Mouse (Mus musculus) spleen, adult 2 months (tissue): ENCODE data around the gene Acsbg1. TPM values are rescaled to one million over a fixed set of nuclear protein-coding genes. Genes with fewer than 3 reads are reported as not detected.

ENCODE experiments used
- DNase-seq, 2 experiments: peaks; one replicate each; pipeline versions ENCODE4 v3.0.0 to v3.0.0-alpha.2; 2012 to 2021; ENCODE audit warnings: low spot score in 2 of 2, low read depth in 1 of 2
- H3K27ac ChIP-seq: fragments of 200-500 bp; 2 replicates; pipeline ENCODE4 v1.5.1; 2012; ENCODE audit warnings: low read length, inconsistent platforms; ENCODE audit not compliant: insufficient read depth
- H3K27me3 ChIP-seq: fragments of 200-500 bp; 2 replicates; pipeline ENCODE4 v1.6.1; 2012; ENCODE audit warnings: mild to moderate bottlenecking, moderate library complexity, low read length, inconsistent platforms; ENCODE audit not compliant: control insufficient read depth, insufficient read depth
- H3K36me3 ChIP-seq: fragments of 200-500 bp; 2 replicates; pipeline ENCODE4 v1.6.1; 2012; ENCODE audit warnings: mild to moderate bottlenecking, low read length, inconsistent platforms; ENCODE audit not compliant: control insufficient read depth, insufficient read depth
- H3K4me1 ChIP-seq: fragments of 200-500 bp; 2 replicates; pipeline ENCODE4 v1.6.1; 2011; ENCODE audit warnings: inconsistent platforms; ENCODE audit not compliant: control insufficient read depth, insufficient read depth, insufficient read length
- H3K4me3 ChIP-seq: fragments of 200-500 bp; 2 replicates; pipeline ENCODE4 v1.5.1; 2011; ENCODE audit warnings: mild to moderate bottlenecking, inconsistent platforms; ENCODE audit not compliant: insufficient read depth, insufficient read length; ENCODE audit errors: extremely low read depth
- CTCF ChIP-seq: fragments of 200-500 bp; IDR thresholded peaks from 2 replicates; pipeline ENCODE4 v1.5.1; 2011; ENCODE audit warnings: mild to moderate bottlenecking, inconsistent platforms; ENCODE audit not compliant: insufficient read depth, insufficient read length, insufficient replicate concordance; ENCODE audit errors: extremely low read depth
- POLR2A ChIP-seq: fragments of 200-500 bp; IDR thresholded peaks from 2 replicates; pipeline ENCODE4 v1.6.1; 2011; ENCODE audit warnings: low read depth, low read length, inconsistent platforms
- WGBS: fragments of 180-500 bp; shearing (Covaris S2); methylation state at CpG from one replicate; pipeline ENCODE4 v1.1.7; 2018; 5-methylcytosine and 5-hydroxymethylcytosine counted together
- polyA plus RNA-seq: library from polyadenylated mRNA; depleted of rRNA; stranded (reverse); fragments of >200 nt; gene quantifications from 2 replicates; pipeline ENCODE4 v1.2.3, GENCODE M21; 2012

The Acsbg1 gene
- polyA plus RNA-seq, 1 experiment = 3.2 TPM

- H3K27me3 ChIP-seq = no peaks in the 10 kb centered on the region
Measured at GRCm38 (mm10) chr9:54641548-54641947, 20.1 kb downstream of the Acsbg1 start.

GRCm38 (mm10) chr9:54639192-54639591 lies 22.5 kb downstream of the Acsbg1 start:
- WGBS = 65% methylated on average over 2 of the region's 2 CpGs
- H3K4me1 ChIP-seq = peaks cover 6% of the 10 kb centered on the region; the same call in 1 of the 2 replicates
- no peaks in the 10 kb centered on the region for H3K36me3 ChIP-seq
- H3K27me3 ChIP-seq = no peaks in the 10 kb centered on the region
- DNase-seq = no peak
- TF ChIP-seq CTCF = no peak
- TF ChIP-seq POLR2A = no peak
- H3K27ac ChIP-seq = no peak overlapping the region
- H3K4me3 ChIP-seq = no peak overlapping the region

More at GRCm38 (mm10) chr9:54641548-54641947, 20.1 kb downstream of the Acsbg1 start:
- no peak overlapping the region for H3K4me3 ChIP-seq
- H3K27ac ChIP-seq = no peak overlapping the region
- WGBS = 68% methylated on average over 3 of the region's 3 CpGs
- DNase-seq = no peak
- peaks cover 6% of the 10 kb centered on the region; the same call in 1 of the 2 replicates for H3K4me1 ChIP-seq
- TF ChIP-seq CTCF = no peak
- no peak for TF ChIP-seq POLR2A
- H3K36me3 ChIP-seq = no peaks in the 10 kb centered on the region

GRCm38 (mm10) chr9:54637510-54638314 lies 24.0 kb downstream of the Acsbg1 start:
- no peak for DNase-seq
- no peaks in the 10 kb centered on the region for H3K36me3 ChIP-seq
- peaks cover 2% of the 10 kb centered on the region; the same call in 1 of the 2 replicates for H3K4me1 ChIP-seq
- no peaks in the 10 kb centered on the region for H3K27me3 ChIP-seq
- TF ChIP-seq CTCF = no peak
- TF ChIP-seq POLR2A = no peak
- no peak overlapping the region for H3K27ac ChIP-seq
- WGBS = 69% methylated on average over 5 of the region's 5 CpGs
- H3K4me3 ChIP-seq = no peak overlapping the region

- Histone ChIP-seq H3K4me3 (no peak overlapping the region), H3K4me1 (no peaks in the 10 kb centered on the region), H3K27me3 (no peaks in the 10 kb centered on the region), H3K27ac (no peak overlapping the region), H3K36me3 (no peaks in the 10 kb centered on the region)
- no peak for TF ChIP-seq CTCF
- TF ChIP-seq POLR2A = no peak
- 93% methylated on average over 2 of the region's 2 CpGs for WGBS
- DNase-seq = no peak
Measured at GRCm38 (mm10) chr9:54633401-54633800, 28.3 kb downstream of the Acsbg1 start.

GRCm38 (mm10) chr9:54630905-54631304 lies 30.8 kb downstream of the Acsbg1 start:
- Histone ChIP-seq H3K27me3 (no peaks in the 10 kb centered on the region), H3K4me1 (no peaks in the 10 kb centered on the region), H3K4me3 (no peak overlapping the region), H3K36me3 (no peaks in the 10 kb centered on the region), H3K27ac (no peak overlapping the region)
- no peak for DNase-seq
- TF ChIP-seq CTCF = no peak
- TF ChIP-seq POLR2A = no peak

GRCm38 (mm10) chr9:54629613-54630261 lies 31.9 kb downstream of the Acsbg1 start:
- H3K36me3 ChIP-seq = no peaks in the 10 kb centered on the region
- no peak overlapping the region for H3K4me3 ChIP-seq
- no peaks in the 10 kb centered on the region for H3K27me3 ChIP-seq
- no peak for DNase-seq
- H3K27ac ChIP-seq = no peak overlapping the region
- WGBS = 89% methylated on average over 5 of the region's 5 CpGs
- no peak for TF ChIP-seq CTCF
- TF ChIP-seq POLR2A = no peak
- no peaks in the 10 kb centered on the region for H3K4me1 ChIP-seq

GRCm38 (mm10) chr9:54628752-54629151 lies 32.9 kb downstream of the Acsbg1 start:
- Histone ChIP-seq H3K27ac (no peak overlapping the region), H3K27me3 (no peaks in the 10 kb centered on the region), H3K4me1 (no peaks in the 10 kb centered on the region), H3K36me3 (no peaks in the 10 kb centered on the region), H3K4me3 (no peak overlapping the region)
- TF ChIP-seq POLR2A = no peak
- no peak for TF ChIP-seq CTCF
- 92% methylated on average over 4 of the region's 4 CpGs for WGBS
- DNase-seq = no peak
